Mouse (Mus musculus) brain, embryonic 18.5 days (tissue): ENCODE measurements at regions not wholly inside any gene's neighbourhood (a gene's known extent, or its start where the extent isn't known, plus 50 kb on each side); places are given as distances from the start of the nearest gene placed in this dataset.

Experiments used
- DNase-seq: peaks from one replicate; pipeline ENCODE4 v3.0.0-alpha.2; 2012; ENCODE audit warnings: low read depth, low spot score

DNA sequence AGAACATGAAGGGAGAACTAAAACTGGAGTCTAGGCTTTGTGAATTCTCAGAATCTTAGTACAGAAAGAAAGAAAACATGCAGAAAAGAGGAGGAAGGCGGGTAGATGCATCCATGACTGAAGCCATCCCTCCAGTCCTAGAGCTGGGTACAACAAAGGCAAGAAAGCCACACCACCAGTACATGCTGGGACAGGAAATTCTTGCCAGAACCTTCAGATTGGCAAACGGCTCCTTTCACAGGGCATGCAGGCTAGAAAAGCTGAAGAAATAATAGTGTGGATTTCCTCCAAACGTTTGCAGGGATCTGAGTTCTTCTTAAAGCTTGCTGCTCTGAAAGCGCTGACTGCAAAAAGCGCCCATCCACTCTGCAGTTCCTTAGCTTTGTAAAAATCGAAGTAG lies 486.7 kb downstream of the Epha4 start:
- no peak for DNase-seq

- no peak for DNase-seq
Observed at GRCm38 (mm10) chr1:77029091-77029490, 485.8 kb downstream of the Epha4 start.

DNA sequence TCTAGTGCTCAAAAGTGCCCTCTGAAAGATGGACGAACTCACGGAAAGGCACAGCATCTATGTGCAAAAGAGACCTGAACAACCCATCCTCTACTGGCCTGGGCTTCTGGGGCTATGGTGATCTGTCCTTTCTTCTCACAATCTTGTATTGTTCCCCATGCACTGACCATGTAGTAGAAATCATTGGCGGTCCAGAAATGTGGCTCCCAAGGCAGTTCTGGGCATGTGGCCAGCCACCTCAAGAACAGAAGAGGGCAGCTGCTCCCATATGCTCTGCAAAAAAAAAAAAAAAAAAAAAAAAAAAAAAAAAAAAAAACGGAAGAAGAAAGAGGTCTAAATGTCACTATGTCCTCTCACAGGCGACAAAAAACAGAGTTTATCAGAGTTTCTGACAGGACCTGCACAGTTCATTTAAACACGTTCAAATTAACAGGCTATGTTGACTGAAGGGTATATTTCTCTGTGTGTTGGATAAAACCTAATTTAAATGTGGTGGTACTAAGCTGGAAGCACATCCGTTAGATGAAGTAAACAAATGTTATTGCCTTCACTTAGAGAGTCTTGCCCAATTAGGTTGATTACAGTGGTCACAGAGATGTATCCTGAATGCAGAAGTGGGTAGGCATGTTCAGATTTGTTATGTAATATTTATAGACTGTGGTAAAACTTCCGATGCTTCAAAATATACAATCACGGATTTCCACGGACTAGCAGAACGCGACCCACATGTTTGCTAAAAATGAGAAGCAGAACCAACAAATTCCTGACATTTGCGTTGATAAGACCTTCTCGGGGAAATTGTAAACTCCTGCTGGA lies 470.9 kb downstream of the Epha4 start:
- no peak for DNase-seq

DNA sequence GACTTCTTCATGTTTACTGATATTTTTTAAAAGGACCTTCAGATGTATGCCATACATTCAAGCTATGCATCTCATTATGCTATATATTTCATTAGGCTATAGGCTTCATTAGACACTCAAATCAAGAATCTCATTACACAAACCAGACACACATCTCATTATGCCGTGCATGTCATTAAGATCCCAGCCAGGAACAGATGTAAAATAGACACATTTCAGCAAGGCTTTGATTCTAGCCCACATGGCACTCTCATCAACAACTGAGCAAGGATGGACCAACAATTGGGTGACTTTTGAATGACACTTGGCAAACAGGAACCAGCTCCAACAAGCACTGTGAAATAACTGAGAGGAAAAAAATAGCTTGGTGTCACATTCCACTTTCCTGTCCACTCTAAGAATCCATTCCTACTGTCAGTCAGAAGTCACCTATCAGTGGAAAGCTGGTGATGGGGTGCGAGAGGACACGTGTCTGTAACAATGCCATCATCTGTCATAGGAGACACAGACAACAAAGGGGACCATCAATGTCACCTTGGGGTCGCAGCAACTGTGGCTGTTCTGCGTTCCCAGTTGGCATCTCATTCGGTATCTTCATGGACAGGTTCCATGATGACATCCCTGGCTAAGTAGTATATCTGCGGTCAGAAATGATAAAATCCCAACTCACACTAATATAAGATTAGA lies 466.0 kb downstream of the Epha4 start:
- no peak for DNase-seq

GRCm38 (mm10) chr1:77051239-77051638 lies 463.6 kb downstream of the Epha4 start:
- DNase-seq = no peak

DNA sequence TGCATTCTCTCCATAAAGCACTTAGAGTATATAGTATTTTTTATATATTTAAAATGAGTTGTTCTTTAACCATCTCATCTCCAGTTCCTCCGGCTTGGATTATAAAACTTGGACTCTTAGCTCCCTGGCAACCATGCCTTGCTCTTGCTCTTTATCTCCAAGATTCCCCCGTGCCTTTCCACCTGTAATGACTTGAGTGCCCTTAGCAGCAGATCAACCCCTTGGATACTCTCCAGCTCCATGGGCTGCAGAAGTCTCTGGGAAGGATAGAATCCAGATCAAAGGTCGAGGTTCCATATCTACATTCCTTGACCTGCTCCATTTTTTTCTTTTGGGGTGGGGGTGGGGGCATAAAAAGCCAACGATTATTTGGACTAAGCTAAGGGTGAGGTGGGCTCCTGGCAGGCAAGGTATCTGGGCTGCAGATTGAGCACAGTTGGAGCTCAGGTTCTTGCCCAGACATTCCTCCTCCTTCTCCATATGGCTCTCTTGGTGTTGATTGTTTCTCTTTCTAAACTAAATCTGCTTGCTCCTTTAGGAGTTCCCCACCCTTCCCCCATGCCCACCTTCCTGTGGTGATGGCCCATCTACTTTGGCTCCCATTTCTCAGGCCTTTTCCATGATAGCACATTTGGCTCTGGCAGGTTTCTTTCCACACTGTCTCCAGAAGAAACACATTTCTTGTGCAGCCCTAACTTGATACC lies 460.9 kb downstream of the Epha4 start:
- no peak for DNase-seq

- DNase-seq = no peak
Observed at GRCm38 (mm10) chr1:77062468-77062867, 452.4 kb downstream of the Epha4 start.

GRCm38 (mm10) chr1:77073071-77073470 lies 441.8 kb downstream of the Epha4 start:
- DNase-seq = no peak

- no peak for DNase-seq
Observed at GRCm38 (mm10) chr1:77074926-77075885, 439.7 kb downstream of the Epha4 start.

DNA sequence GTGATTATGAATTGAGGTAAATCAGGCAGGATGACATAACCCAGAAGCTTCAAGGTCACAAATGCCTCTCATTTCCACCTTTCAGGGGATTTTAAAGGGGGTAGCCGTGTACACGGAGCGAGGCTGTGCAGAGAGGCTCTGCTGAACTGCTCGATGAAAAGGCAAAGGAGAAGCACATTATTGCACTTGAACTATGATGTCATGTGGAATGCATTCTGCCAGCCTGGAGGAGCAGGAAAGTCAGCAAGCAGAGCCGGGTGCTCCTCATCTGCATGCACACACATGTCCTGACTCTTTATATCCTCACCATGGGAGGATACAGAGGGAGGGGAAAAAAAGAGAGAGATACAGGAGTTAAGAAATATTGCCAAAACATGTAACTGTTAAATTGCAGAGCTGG lies 434.1 kb downstream of the Epha4 start:
- no peak for DNase-seq

DNA sequence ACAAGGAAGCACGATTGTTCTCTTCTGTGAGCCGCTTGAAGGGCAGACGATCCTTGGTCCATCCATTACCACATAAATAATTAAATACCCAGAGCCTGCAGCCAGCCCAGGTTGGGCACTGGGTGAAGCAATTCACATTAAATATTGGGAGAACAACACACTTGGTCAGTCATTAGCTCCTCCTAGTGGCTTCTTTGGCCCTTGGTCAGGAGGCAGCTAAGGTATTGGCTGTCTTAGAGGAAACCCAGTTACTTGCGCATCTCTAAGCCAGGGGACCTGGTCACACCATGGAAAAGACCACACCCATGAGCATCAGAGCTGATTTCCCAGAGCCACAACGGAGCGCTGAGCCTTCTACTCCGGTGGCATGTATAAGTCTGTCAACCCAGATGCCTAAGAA lies 433.2 kb downstream of the Epha4 start:
- no peak for DNase-seq

DNA sequence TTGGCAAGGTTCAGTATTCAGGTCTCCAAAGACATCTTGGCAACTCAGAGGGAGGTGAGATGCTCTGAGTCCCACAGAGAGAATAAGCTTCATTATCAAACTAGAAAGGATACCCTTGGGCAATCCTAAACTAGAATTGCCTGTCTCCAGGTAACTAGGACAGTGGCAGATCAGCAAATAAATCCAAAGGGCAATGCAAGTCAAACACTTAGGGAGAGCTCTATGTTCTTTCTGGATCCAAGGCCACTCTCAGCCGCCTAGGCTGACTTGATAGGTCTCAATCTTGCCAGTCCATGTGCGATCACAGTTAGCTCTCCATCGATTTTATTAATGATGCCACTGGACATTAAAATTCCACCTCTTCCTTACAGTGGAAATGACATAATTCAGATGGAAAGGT lies 432.5 kb downstream of the Epha4 start:
- no peak for DNase-seq

DNA sequence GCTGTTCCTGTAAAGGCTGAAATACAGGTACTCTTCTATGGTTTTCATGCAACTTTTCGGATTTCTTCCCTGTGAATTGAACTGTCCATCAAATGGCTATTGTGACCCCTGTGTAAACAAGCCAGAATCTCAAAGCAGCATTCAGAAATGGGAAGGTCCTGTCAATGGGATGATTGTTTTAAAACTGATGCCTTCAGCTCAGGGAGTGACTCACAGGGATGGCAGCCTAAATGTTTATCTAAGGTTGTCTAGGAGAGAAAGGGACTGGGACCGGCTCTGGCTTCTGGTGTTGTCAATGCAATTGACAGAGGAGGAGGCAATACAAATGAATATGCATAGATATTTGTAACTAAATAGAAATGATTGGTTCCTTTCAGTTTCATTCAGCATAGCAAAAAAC lies 421.3 kb downstream of the Epha4 start:
- no peak for DNase-seq

GRCm38 (mm10) chr1:77101726-77102272 lies 413.1 kb downstream of the Epha4 start:
- DNase-seq = no peak

- DNase-seq = no peak
Observed at GRCm38 (mm10) chr1:77102421-77103133, 412.3 kb downstream of the Epha4 start.

DNA sequence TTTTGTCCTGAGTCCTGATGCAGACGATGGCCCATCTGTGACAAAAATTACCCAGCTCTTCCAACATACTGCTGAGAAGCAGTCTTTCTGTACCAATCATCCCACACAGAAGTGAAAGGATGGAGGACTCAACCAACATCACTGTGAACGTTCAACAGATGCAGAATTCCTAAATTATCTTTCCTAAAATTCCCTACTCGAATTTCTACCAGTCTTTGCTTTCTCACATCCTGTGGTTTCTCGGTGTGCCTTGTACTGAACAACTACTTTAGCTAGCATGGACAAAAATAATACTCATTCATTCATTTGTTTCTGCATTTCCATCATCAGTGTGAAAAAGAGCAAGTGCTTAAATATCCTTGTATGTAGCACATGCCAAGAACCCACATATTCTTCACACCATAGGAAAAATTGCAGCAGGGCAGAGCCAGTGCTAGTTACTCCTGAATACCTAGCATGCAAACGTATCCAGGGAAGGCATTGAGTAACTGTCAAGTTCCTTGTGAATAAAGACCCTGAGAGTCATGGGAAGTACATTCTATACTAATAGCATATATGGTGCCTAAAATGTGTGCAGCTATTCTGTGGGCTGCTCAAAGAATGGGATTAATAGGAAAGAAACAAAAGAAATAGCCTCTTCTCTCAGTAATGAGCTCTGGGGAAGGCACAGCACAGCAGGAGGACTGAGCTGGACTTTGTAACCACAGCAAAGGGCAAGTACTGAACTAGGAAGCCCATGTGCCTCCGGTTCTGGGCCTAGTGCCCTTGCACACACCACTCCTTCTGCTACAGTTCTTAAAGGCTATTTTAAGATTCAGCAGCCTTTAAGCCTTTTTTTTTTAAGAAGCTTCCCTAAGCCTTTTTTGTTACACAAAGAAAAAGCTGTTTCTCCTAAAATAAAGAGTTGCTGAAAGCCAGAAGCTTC lies 404.8 kb downstream of the Epha4 start:
- DNase-seq = no peak

DNA sequence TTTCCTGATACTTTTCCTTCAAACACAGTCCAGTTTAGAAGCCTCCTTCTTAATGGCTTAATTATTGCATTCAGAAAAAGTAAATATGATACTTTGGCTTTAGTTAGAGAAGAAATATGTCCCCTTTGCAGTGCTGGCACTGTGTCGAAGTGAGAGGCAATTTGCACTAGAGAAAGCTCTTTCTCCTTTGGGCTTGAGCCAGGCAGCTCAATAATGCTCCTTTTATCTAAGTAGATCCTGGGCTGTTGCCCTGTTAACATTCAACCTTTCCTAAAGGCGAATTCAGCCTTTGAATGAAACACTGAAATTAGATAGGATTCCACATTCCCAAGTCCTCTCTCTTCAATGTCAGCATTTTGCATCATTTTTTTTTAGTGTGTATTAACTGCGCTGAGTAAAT lies 386.5 kb downstream of the Epha4 start:
- DNase-seq = no peak

DNA sequence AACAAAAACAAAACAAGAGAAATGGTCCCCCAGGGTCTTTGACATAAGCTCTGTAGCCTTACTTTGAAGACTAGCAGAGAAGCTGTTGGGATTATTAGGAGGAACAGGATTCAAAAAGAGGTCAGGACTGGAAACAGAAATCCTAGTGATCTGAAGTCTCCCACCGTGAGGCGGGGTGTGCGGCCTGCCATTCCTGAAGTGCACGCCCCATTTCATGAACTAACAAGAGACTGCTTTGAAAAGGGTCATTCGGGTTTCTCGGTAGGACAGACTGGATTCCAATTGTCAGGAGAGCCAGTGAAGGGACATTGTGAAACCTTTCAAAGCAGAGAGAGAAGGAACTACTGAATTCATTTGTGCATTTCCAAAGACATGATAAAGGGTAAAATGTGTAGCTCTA lies 377.2 kb downstream of the Epha4 start:
- DNase-seq = no peak

DNA sequence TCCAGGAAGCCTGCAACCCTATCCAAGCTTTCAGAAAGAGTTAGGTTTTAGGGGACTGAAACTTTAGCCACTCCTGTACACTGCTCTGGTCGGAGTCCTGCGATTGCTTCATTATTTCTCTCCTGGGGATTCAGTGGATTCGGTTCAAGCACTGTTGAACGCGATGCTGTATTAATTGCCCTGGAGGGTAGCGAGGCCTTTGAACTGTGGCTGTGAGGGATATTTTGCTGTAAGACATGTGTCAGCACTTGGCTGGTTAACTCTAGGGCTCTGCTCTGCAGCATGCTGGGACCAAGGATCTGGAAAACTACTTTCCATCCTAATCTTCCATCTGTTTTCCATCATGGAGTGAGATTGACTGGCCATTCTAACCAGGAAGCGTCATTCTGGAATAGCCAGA lies 374.0 kb downstream of the Epha4 start:
- no peak for DNase-seq
